Mouse (Mus musculus) CD4-positive, CD25-positive, alpha-beta regulatory T cell, adult 2 months (primary cell): ENCODE measurements around the gene Taf13.

ENCODE experiments used
- DNase-seq: peaks from one replicate; pipeline ENCODE4 v3.0.0-alpha.2; 2012; ENCODE audit warnings: low read depth, low spot score

Gene Taf13

DNA sequence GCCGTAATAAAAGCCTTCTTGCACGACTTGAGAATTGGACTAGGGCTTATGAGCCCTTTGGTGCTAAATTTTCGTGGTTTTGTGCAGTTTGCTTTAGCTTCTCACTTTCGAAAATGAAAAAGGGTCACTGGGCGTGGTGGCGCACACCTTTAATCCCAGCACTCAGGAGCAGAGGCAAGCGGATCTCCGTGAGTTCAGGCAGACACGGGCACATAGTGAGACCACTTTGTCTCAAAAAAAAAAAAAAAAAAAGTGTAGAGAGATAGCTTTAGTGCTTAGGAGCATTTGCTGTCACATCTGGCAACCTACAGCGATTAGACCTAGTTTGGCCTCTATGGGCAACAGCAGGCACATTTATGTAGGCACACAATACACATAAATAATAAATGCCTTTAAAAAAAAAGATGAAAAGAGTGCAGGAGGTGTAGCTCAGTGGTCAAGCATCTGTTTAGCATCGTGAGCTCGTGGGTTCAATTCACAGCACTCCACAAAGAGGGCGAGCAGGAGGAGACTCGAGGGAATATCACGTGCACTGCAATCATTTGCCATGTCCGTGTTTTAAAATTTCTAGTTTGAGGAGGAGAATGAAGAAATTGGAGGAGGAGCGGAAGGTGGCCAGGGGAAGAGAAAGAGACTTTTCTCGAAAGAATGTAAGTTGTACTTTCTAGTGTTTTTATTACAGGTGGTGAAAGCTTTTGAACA is 962 bp downstream of the Taf13 start:
- DNase-seq, result no peak

DNA sequence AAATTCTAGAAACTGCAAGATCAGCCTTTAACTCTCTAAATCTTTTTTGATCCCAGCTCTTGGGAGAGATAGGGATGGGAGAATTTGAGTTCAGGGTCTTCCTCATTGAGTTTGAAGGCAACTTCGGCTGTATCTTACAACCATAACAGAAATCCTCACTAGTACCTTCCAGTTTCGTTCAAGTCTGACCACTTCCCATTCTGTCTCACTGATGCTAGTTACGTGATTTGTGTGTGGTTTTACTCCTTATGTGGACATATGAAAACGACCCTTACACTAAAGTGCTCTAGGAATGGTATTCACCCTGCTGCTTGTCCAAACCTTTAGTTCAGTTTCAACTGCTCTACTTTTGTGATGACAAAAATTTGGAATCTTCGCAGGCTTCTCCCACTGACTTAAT is 2.5 kb downstream of the Taf13 start:
- DNase-seq, result no peak

DNA sequence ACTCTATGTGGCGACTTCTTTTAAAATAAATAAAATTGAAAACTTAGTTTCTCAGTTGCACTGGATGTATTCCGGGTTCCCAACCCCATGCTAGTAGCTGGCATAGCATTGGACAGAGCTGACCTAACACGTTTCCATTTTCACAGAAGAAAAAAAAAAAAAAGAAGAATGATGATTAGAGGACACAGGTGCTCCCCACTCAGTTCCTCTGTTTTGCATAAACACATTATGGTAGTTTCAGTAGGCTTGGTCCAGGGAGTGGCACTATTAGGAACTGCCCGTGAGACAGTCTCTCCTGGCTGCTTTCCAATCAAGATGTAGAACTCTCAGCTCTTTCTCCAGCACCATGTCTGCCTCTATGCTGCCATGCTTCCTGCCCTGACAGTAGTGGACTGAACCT is 13.1 kb downstream of the Taf13 start:
- DNase-seq, result no peak

DNA sequence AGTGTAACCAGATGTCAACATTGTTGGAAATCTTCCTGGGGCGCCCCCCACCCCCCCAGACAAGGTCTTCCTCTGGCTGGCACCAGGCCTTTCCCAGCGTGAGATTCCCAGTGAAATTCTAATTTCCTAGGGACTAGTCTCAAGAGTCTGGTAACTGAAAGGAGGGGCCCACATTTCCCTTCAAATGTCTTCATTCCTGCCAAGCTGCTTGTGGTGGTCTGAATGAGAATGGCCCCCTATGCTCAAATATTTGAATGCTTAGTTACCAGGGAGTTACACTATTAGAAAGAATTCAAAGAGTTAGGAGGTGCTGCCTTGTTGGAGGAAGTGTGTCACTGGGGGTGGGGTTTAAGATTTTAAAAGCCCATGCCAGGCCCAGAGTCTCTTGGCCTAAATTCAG is 16.9 kb downstream of the Taf13 start:
- DNase-seq, result no peak

DNA sequence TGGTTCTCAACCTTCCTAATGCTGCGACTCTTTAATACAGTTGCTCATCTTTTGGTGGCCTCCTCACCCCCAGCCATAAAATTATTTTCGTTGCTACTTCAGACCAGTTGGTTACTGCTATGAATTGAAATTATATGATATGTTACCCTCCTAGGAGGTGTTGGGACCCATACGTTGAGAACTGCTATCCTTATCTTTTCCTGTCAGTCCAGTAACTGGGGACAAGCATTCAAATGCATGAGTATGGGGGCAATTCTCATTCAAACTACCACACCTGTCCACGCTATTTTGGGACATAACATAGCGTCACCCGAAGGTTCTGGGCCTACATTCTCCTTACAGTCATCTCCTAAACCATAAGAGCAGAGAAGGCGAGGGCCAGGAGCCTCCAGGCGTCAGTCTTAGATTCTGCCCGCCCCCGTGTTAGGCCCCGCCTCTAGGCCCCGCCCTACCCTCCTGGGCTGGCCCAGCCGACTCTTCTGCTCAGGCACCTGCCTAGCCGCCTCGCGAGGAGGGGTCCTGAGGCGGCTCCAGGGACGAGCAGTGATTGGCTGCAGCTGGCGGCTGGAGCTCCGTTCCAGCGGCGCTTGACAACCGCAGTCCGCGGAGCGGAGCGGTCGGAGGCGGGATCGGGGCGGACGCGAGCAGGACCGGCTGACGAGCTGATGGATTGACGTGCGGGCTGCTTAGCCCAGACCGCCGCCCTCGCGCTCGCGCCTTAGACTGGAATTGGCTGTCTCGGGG is 19.5 kb downstream of the Taf13 start, which contains the start of gene Wdr47:
TSS of gene Wdr47 (plus strand) at position 494 of the 744 bp plus-strand sequence.
- peak; percentile 98 for DNase-seq

DNA sequence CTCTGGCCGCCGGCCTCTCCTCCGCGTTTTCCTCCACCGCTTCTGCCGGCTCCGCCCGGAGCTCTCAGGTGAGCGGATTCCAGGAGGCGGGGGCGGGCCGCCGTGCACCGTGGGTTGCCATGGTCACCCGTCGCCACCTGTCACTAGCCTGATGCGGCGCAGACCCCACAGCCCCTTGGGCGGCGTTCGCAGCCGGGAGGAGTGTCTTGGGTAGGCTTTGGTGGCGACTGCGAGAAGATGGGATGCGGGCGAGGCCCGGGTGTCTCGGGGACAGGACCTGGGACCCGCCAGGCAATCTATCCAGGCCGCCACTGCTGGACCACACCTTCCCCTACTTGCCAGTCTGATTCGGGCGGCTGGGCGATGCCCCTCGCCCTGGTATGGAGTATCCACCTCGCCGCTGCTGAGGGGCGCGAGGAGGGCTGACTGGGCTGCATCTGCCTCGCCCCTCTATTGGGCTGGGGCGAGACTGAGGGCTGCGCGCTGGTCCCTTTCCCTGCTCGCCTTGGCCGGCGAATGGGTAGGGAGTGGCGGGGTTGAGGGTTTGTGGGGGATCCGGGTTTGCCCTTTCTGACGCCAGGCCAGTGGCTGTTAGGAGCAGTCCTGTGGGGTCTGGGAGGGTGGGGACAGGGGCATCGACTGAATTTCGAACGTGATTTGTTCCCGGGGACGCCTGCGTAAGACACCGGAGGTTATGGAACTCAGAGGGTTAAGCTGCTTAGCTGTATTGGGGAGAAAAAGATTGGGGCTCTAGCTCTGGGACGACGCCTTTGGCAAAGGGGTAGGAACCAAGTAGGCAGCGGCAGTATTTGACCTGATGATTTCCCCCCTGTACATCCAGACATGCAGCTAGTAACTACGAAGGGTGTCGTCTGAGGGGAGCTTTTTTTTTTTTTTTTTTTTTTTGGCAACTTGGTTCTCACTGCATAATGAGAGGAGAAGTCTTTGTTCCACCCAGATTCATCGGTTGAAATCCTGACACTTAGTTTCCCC is 20.3 kb downstream of the Taf13 start:
- DNase-seq, result no peak

DNA sequence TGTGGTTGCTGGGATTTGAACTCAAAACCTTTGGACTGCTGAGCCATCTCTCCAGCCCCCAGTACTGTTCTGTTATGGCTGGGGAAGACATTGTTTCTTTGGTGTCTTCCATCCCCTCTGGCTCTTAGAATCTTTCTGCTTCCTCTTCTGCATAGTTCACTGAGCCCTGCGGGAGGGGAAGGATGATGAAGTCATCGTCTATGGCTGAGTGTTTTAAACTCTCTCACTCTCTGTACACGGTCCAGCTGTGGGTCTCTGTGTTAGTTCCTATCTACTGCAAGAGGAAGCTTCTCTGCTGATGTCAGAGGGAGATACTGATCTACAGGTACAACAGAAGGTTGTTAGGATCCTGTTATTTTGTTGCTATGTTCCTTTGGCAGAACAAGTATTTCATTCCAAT is 37.4 kb downstream of the Taf13 start:
- DNase-seq, result no peak
